Comparison of ENCODE assay signal across 8 mouse cellular contexts in genomic region chr3:137150414-137151010, GRCm38 (mm10).
A peak's percentile ranks its signal among the peaks of the same experiment; 100 is the strongest.
DNase-seq lines count a peak whose midpoint lies in the region; ATAC-seq lines count a peak whose summit lies in the region.

No protein-coding gene starts in this region.

- H3K27ac ChIP-seq in hindbrain, embryonic 11.5 days (ENCODE audit: low read depth, low read length), result no peak overlapping the region
- H3K27ac ChIP-seq in hindbrain, embryonic 12.5 days, result no peak overlapping the region
- H3K27ac ChIP-seq in liver, embryonic 16.5 days (ENCODE audit: low read length), result no peak overlapping the region
- no peak overlapping the region for H3K27ac ChIP-seq in forebrain, embryonic 10.5 days

- H3K4me2 ChIP-seq in hindbrain, embryonic 11.5 days (replicated peaks; ENCODE audit: low read depth, low read length), result no peak overlapping the region
- H3K4me2 ChIP-seq in hindbrain, embryonic 12.5 days (replicated peaks), result no peak overlapping the region
- no peak overlapping the region for H3K4me2 ChIP-seq in liver, embryonic 16.5 days (ENCODE audit: low read depth, low read length)

- no peaks in the 10 kb centered on the region for H3K27me3 ChIP-seq in hindbrain, embryonic 11.5 days (ENCODE audit: control insufficient read depth, insufficient read depth, low read length)
- H3K27me3 ChIP-seq in hindbrain, embryonic 12.5 days, result no peaks in the 10 kb centered on the region
- no peaks in the 10 kb centered on the region for H3K27me3 ChIP-seq in liver, embryonic 16.5 days (ENCODE audit: control insufficient read depth, insufficient read depth, low read depth, low read length)
- no peaks in the 10 kb centered on the region for H3K27me3 ChIP-seq in forebrain, embryonic 10.5 days (ENCODE audit: poor library complexity, severe bottlenecking)

- H3K36me3 ChIP-seq in hindbrain, embryonic 11.5 days (ENCODE audit: control insufficient read depth, insufficient read depth, low read length), result no peaks in the 10 kb centered on the region
- no peaks in the 10 kb centered on the region for H3K36me3 ChIP-seq in hindbrain, embryonic 12.5 days
- H3K36me3 ChIP-seq in liver, embryonic 16.5 days (ENCODE audit: control insufficient read depth, insufficient read depth), result no peaks in the 10 kb centered on the region
- no peaks in the 10 kb centered on the region for H3K36me3 ChIP-seq in forebrain, embryonic 10.5 days (replicated peaks)

- H3K4me3 ChIP-seq in hindbrain, embryonic 11.5 days (ENCODE audit: low read depth, low read length), result no peak overlapping the region
- H3K4me3 ChIP-seq in hindbrain, embryonic 12.5 days, result no peak overlapping the region
- H3K4me3 ChIP-seq in liver, embryonic 16.5 days (ENCODE audit: low read depth, low read length), result no peak overlapping the region
- H3K4me3 ChIP-seq in forebrain, embryonic 10.5 days, result no peak overlapping the region

- H3K4me1 ChIP-seq in hindbrain, embryonic 11.5 days (replicated peaks; ENCODE audit: control insufficient read depth, insufficient read depth, low read length), result no peaks in the 10 kb centered on the region
- H3K4me1 ChIP-seq in hindbrain, embryonic 12.5 days, result peaks cover 13% of the 10 kb centered on the region; the same call in 1 of the 2 replicates
- no peaks in the 10 kb centered on the region for H3K4me1 ChIP-seq in liver, embryonic 16.5 days (ENCODE audit: control insufficient read depth, low read depth, low read length)
- H3K4me1 ChIP-seq in forebrain, embryonic 10.5 days, result peaks cover 23% of the 10 kb centered on the region

- H3K9me3 ChIP-seq in hindbrain, embryonic 11.5 days (ENCODE audit: control insufficient read depth, low read length), result no peaks in the 10 kb centered on the region
- no peaks in the 10 kb centered on the region for H3K9me3 ChIP-seq in hindbrain, embryonic 12.5 days (replicated peaks)
- H3K9me3 ChIP-seq in liver, embryonic 16.5 days (replicated peaks; ENCODE audit: control insufficient read depth, low read length), result no peaks in the 10 kb centered on the region
- no peaks in the 10 kb centered on the region for H3K9me3 ChIP-seq in forebrain, embryonic 10.5 days

- WGBS in hindbrain, embryonic 11.5 days, result 57% methylated on average over 14 of the region's 14 CpGs
- WGBS in hindbrain, embryonic 12.5 days, result 56% methylated on average over 14 of the region's 14 CpGs
- 24% methylated on average over 14 of the region's 14 CpGs for WGBS in liver, embryonic 16.5 days (ENCODE audit: insufficient replicate concordance)
- WGBS in forebrain, embryonic 10.5 days, result 89% methylated on average over 14 of the region's 14 CpGs

- H3K9ac ChIP-seq in hindbrain, embryonic 11.5 days (ENCODE audit: low read depth, low read length), result no peak overlapping the region
- no peak overlapping the region for H3K9ac ChIP-seq in hindbrain, embryonic 12.5 days
- H3K9ac ChIP-seq in liver, embryonic 16.5 days (ENCODE audit: low read depth, low read length), result no peak overlapping the region

- no peak for ATAC-seq in hindbrain, embryonic 11.5 days (ENCODE audit: low FRiP score)
- ATAC-seq in hindbrain, embryonic 12.5 days (ENCODE audit: low FRiP score), result no peak
- peak; percentile 51; the same call in 1 of the 2 replicates for ATAC-seq in liver, embryonic 16.5 days (ENCODE audit: low read depth)

- peak; percentile 16 for DNase-seq in hindbrain, embryonic 11.5 days (ENCODE audit: low spot score)
- peak; percentile 51 to 60 for DNase-seq in adrenal gland, postnatal 36 days
- DNase-seq in gastrocnemius, postnatal 10 days, result peak; percentile 16
- peak; percentile 85 for DNase-seq in kidney, adult 11 months
- DNase-seq in forebrain, embryonic 10.5 days (ENCODE audit: extremely low spot score, low spot score), result no peak
- no peak for DNase-seq in spleen, adult 12 weeks (ENCODE audit: low spot score)

Comparison
In these comparisons a context has a peak if more than half of its experiments do, and no peak if none do; other contexts are left out.
1. DNase-seq: peak in hindbrain, embryonic 11.5 days (single experiment), adrenal gland, postnatal 36 days (2 of 2), gastrocnemius, postnatal 10 days (single experiment) and kidney, adult 11 months (single experiment); none in forebrain, embryonic 10.5 days (single experiment) and spleen, adult 12 weeks (single experiment).